Mouse (Mus musculus) layer of hippocampus, adult 2 months (tissue): Measurements from ENCODE around the gene Cdh10. TPM values are rescaled to one million over a fixed set of nuclear protein-coding genes. Genes with fewer than 3 reads are reported as not detected.

Experiments
- DNase-seq, 2 experiments: peaks; one replicate each; pipeline ENCODE4 v3.0.0; 2022; ENCODE audit warnings: low spot score in 2 of 2
- H3K27ac ChIP-seq: fragments of 200-600 bp; 2 replicates; pipeline ENCODE4 v1.8.1; 2022
- H3K4me3 ChIP-seq: fragments of 200-600 bp; 2 replicates; pipeline ENCODE4 v1.8.1; 2022; ENCODE audit warnings: mild to moderate bottlenecking
- CTCF ChIP-seq: fragments of 200-600 bp; conservative IDR thresholded peaks from 2 replicates; pipeline ENCODE4 v1.8.1; 2022; ENCODE audit warnings: antibody characterized with exemption, mild to moderate bottlenecking, moderate library complexity
- total RNA-seq, 2 experiments: library from RNA; stranded (reverse); gene quantifications; 2 replicates each; pipeline ENCODE4 v1.2.3; 2021

The Cdh10 gene
- total RNA-seq, 2 experiments from 2014 or later: 31.5 to 33.4 TPM

DNA sequence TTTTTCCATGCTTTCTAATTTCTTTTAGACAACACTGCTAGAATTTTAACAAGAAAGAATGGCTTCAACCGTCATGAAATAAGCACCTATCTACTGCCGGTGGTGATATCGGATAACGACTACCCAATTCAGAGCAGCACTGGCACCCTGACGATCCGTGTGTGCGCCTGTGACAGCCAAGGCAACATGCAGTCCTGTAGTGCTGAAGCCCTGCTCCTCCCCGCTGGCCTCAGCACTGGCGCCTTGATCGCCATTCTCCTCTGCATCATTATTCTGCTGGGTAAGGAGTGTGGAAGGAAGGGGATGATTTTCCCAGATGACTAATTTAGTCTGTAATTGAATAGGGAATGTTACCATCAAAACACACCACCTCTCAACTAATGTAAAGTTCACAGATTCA lies 192.1 kb downstream of the Cdh10 start:
- TF ChIP-seq CTCF: no peak
- Histone ChIP-seq H3K27ac (no peak overlapping the region), H3K4me3 (no peak overlapping the region)
- DNase-seq: no peak

DNA sequence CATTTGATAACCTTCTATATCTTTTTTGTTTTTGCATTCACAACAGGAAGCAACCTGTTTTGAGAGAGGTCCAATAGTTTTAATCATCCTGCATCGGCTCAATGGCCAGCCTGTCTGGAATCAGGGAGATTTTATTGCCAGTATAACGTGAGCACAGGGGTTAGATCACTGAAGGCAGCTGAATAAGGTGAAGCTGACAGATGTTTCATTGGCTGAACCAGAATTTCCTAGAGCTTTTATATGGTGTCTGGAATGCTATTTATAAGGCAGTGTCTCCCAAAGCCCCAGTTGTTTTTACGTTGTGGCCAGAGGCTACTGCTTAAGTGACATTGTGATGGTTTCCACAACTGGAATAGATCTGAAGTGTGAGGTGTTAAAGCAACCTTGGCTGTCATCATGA lies 214.2 kb downstream of the Cdh10 start:
- no peak overlapping the region for H3K27ac ChIP-seq
- DNase-seq: no peak
- TF ChIP-seq CTCF: no peak
- H3K4me3 ChIP-seq: no peak overlapping the region

DNA sequence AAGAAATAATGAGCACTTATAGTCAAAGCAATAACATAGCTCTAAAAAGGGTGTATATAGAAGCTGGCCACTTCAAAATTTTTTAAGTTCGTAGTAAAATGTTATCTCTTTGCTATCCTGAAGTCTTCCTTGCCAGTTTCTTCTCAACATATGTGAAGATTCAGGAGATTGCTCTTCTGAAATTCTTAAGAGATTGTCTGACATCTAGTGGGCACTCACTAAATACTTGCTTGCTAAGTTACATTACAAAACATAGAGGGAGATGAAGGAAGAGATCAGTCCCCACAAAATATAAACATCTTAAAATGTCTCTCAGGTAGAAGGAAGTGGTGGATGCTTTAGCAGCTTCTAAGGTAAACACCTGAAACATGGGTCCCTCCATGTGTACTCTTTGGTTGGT lies 221.3 kb downstream of the Cdh10 start:
- H3K4me3 ChIP-seq: no peak overlapping the region
- H3K27ac ChIP-seq: no peak overlapping the region
- peak; percentile 72 for TF ChIP-seq CTCF
- DNase-seq: peak in 1 of 2 experiments; percentile 7
